Mouse (Mus musculus) ZHBTc4 (cell line): ENCODE data around the gene Selenov.
"Not testable (repeated sequence)": the region's sequence is repeated elsewhere in the genome, so short reads cannot be mapped to it uniquely, and the experiment has no call there.

Experiments used
- DNase-seq: peaks from one replicate; pipeline ENCODE4 v3.0.0-alpha.2; 2011; ENCODE audit warnings: low read depth, low spot score

Selenov gene

GRCm38 (mm10) chr7:28294481-28294880 is 3.5 kb upstream of the Selenov start:
- DNase-seq: peak; percentile 96

- peak; percentile 67 for DNase-seq
Measured at GRCm38 (mm10) chr7:28290165-28290564, 821 bp downstream of the Selenov start.

GRCm38 (mm10) chr7:28280630-28281029 is 10.4 kb downstream of the Selenov start:
- DNase-seq: no peak

- no peak for DNase-seq
Measured at GRCm38 (mm10) chr7:28278279-28278652, 12.7 kb downstream of the Selenov start.

GRCm38 (mm10) chr7:28277615-28278278 is 13.2 kb downstream of the Selenov start, which contains the start of gene Eid2b:
Gene Eid2b (plus strand): TSS chr7:28277739.
- DNase-seq: peak; percentile 96

- no peak for DNase-seq
Measured at GRCm38 (mm10) chr7:28277237-28277614, 13.8 kb downstream of the Selenov start.

GRCm38 (mm10) chr7:28271761-28272160 is 19.2 kb downstream of the Selenov start:
- DNase-seq: peak; percentile 75

- peak; percentile 89 for DNase-seq
Measured at GRCm38 (mm10) chr7:28269355-28269754, 21.6 kb downstream of the Selenov start.

- DNase-seq: no peak
Measured at GRCm38 (mm10) chr7:28268576-28268975, 22.4 kb downstream of the Selenov start.

GRCm38 (mm10) chr7:28268042-28268531 is 22.9 kb downstream of the Selenov start:
- DNase-seq: peak; percentile 80

- peak; percentile 97 for DNase-seq
Measured at GRCm38 (mm10) chr7:28267129-28268041, 23.6 kb downstream of the Selenov start, which contains the start of gene Eid2. Gene Eid2 (plus strand): TSS chr7:28267881.

GRCm38 (mm10) chr7:28265391-28265790 is 25.6 kb downstream of the Selenov start:
- no peak for DNase-seq

GRCm38 (mm10) chr7:28263786-28264185 is 27.2 kb downstream of the Selenov start:
- peak; percentile 89 for DNase-seq

- peak; percentile 88 for DNase-seq
Measured at GRCm38 (mm10) chr7:28262861-28263260, 28.1 kb downstream of the Selenov start.

GRCm38 (mm10) chr7:28255476-28255875 is 35.5 kb downstream of the Selenov start:
- peak; percentile 91 for DNase-seq

- DNase-seq: no peak
Measured at GRCm38 (mm10) chr7:28254591-28254990, 36.4 kb downstream of the Selenov start.

- peak; percentile 62 for DNase-seq
Measured at GRCm38 (mm10) chr7:28251976-28252375, 39.0 kb downstream of the Selenov start.

GRCm38 (mm10) chr7:28248957-28249356 is 42.0 kb downstream of the Selenov start:
- DNase-seq: peak; percentile 51

GRCm38 (mm10) chr7:28243943-28244342 is 47.0 kb downstream of the Selenov start:
- DNase-seq: not testable (repeated sequence)
